Mouse (Mus musculus): Measurements from ENCODE around the gene Gm45753. TPM values are rescaled to one million over a fixed set of nuclear protein-coding genes. Genes with fewer than 3 reads are reported as not detected.

The Gm45753 gene
- polyA plus RNA-seq, 1 experiment from 2014 or later = not detected

GRCm38 (mm10) chr8:45295276-45295675 lies 13.0 kb downstream of the Gm45753 start:
- Histone ChIP-seq H3K27ac (ENCODE audit: low read depth, low read length) (no peak overlapping the region), H3K36me3 (ENCODE audit: control insufficient read depth, insufficient read depth, low read length) (no peaks in the 10 kb centered on the region), H3K4me1 (replicated peaks; ENCODE audit: control insufficient read depth, insufficient read depth, low read length) (no peaks in the 10 kb centered on the region), H3K9me3 (ENCODE audit: control insufficient read depth, low read length) (no peaks in the 10 kb centered on the region), H3K4me2 (replicated peaks; ENCODE audit: low read depth, low read length) (no peak overlapping the region), H3K9ac (ENCODE audit: low read depth, low read length) (no peak overlapping the region), H3K27me3 (ENCODE audit: control insufficient read depth, insufficient read depth, low read length) (no peaks in the 10 kb centered on the region), H3K4me3 (ENCODE audit: low read depth, low read length) (no peak overlapping the region)
- WGBS = 89% methylated on average over 6 of the region's 6 CpGs
- DNase-seq (ENCODE audit: low spot score) (no peak), ATAC-seq (ENCODE audit: low FRiP score) (no peak)

GRCm38 (mm10) chr8:45294687-45295086 lies 13.6 kb downstream of the Gm45753 start, which contains the start of gene Klkb1:
Klkb1 (minus strand) TSS chr8:45294859.
- H3K9ac ChIP-seq (ENCODE audit: low read depth, low read length) = no peak within 1 kb of the TSS
- no peaks in the 10 kb centered on the region for H3K4me1 ChIP-seq (replicated peaks; ENCODE audit: control insufficient read depth, insufficient read depth, low read length)
- H3K27ac ChIP-seq (ENCODE audit: low read depth, low read length) = no peak within 1 kb of the TSS
- H3K36me3 ChIP-seq (ENCODE audit: control insufficient read depth, insufficient read depth, low read length) = no peaks in the 10 kb centered on the region
- H3K4me3 ChIP-seq (ENCODE audit: low read depth, low read length) = no peak within 1 kb of the TSS
- no peak for ATAC-seq (ENCODE audit: low FRiP score)
- no peaks in the 10 kb centered on the region for H3K9me3 ChIP-seq (ENCODE audit: control insufficient read depth, low read length)
- H3K27me3 ChIP-seq (ENCODE audit: control insufficient read depth, insufficient read depth, low read length) = no peaks in the 10 kb centered on the region
- 90% methylated on average over 7 of the region's 7 CpGs for WGBS
- DNase-seq (ENCODE audit: low spot score) = no peak
- no peak within 1 kb of the TSS for H3K4me2 ChIP-seq (replicated peaks; ENCODE audit: low read depth, low read length)

DNA sequence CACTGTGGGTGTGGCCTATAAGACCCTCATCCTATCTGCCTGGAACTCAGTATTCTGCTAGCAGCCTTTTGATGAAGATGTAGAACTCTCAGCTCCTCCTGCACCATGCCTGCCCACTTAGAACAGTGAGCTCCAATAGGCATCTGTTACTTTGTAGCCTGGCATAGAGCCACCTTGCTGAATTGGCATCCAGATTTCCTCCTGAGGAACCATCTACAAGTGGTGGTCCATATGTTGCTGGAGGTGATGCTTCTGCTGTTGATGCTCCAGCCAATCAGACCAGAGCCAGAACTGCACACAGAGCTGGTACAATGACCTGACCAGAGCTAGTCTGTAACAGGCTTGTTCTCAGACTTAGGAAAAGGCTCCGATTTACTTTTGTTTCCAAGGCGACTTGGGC lies 16.5 kb downstream of the Gm45753 start:
- no peaks in the 10 kb centered on the region for H3K4me1 ChIP-seq (replicated peaks; ENCODE audit: control insufficient read depth, insufficient read depth, low read length)
- no peak overlapping the region for H3K4me2 ChIP-seq (replicated peaks; ENCODE audit: low read depth, low read length)
- H3K36me3 ChIP-seq (ENCODE audit: control insufficient read depth, insufficient read depth, low read length) = no peaks in the 10 kb centered on the region
- WGBS = 86% methylated on average over 2 of the region's 2 CpGs
- DNase-seq (ENCODE audit: low spot score) (no peak), ATAC-seq (ENCODE audit: low FRiP score) (no peak)
- H3K4me3 ChIP-seq (ENCODE audit: low read depth, low read length) = no peak overlapping the region
- H3K9me3 ChIP-seq (ENCODE audit: control insufficient read depth, low read length) = no peaks in the 10 kb centered on the region
- no peak overlapping the region for H3K27ac ChIP-seq (ENCODE audit: low read depth, low read length)
- H3K9ac ChIP-seq (ENCODE audit: low read depth, low read length) = no peak overlapping the region
- no peaks in the 10 kb centered on the region for H3K27me3 ChIP-seq (ENCODE audit: control insufficient read depth, insufficient read depth, low read length)

- no peaks in the 10 kb centered on the region for H3K4me1 ChIP-seq (replicated peaks; ENCODE audit: control insufficient read depth, insufficient read depth, low read length)
- no peaks in the 10 kb centered on the region for H3K27me3 ChIP-seq (ENCODE audit: control insufficient read depth, insufficient read depth, low read length)
- H3K9ac ChIP-seq (ENCODE audit: low read depth, low read length) = no peak overlapping the region
- H3K4me2 ChIP-seq (replicated peaks; ENCODE audit: low read depth, low read length) = no peak overlapping the region
- ATAC-seq (ENCODE audit: low FRiP score) = no peak
- no peaks in the 10 kb centered on the region for H3K36me3 ChIP-seq (ENCODE audit: control insufficient read depth, insufficient read depth, low read length)
- H3K9me3 ChIP-seq (ENCODE audit: control insufficient read depth, low read length) = no peaks in the 10 kb centered on the region
- WGBS = 83% methylated on average over 8 of the region's 8 CpGs
- DNase-seq (ENCODE audit: low spot score) = no peak
- H3K27ac ChIP-seq (ENCODE audit: low read depth, low read length) = no peak overlapping the region
- no peak overlapping the region for H3K4me3 ChIP-seq (ENCODE audit: low read depth, low read length)
These were observed 26.6 kb downstream of the Gm45753 start for GRCm38 (mm10) chr8:45281630-45282029.

GRCm38 (mm10) chr8:45277453-45277852 lies 30.8 kb downstream of the Gm45753 start:
- H3K4me1 ChIP-seq (replicated peaks; ENCODE audit: control insufficient read depth, insufficient read depth, low read length) = no peaks in the 10 kb centered on the region

GRCm38 (mm10) chr8:45274317-45274716 lies 33.9 kb downstream of the Gm45753 start:
- H3K36me3 ChIP-seq (ENCODE audit: control insufficient read depth, insufficient read depth, low read length) = no peaks in the 10 kb centered on the region
- no peak overlapping the region for H3K4me3 ChIP-seq (ENCODE audit: low read depth, low read length)
- H3K4me2 ChIP-seq (replicated peaks; ENCODE audit: low read depth, low read length) = no peak overlapping the region
- no peak overlapping the region for H3K9ac ChIP-seq (ENCODE audit: low read depth, low read length)
- no peaks in the 10 kb centered on the region for H3K4me1 ChIP-seq (replicated peaks; ENCODE audit: control insufficient read depth, insufficient read depth, low read length)
- DNase-seq (ENCODE audit: low spot score) (no peak), ATAC-seq (ENCODE audit: low FRiP score) (no peak)
- H3K27me3 ChIP-seq (ENCODE audit: control insufficient read depth, insufficient read depth, low read length) = no peaks in the 10 kb centered on the region
- no peaks in the 10 kb centered on the region for H3K9me3 ChIP-seq (ENCODE audit: control insufficient read depth, low read length)
- 88% methylated on average over 4 of the region's 4 CpGs for WGBS
- no peak overlapping the region for H3K27ac ChIP-seq (ENCODE audit: low read depth, low read length)

More at GRCm38 (mm10) chr8:45277453-45277852, 30.8 kb downstream of the Gm45753 start:
- Histone ChIP-seq H3K27ac (ENCODE audit: low read depth, low read length) (no peak overlapping the region), H3K27me3 (ENCODE audit: control insufficient read depth, insufficient read depth, low read length) (no peaks in the 10 kb centered on the region), H3K4me3 (ENCODE audit: low read depth, low read length) (no peak overlapping the region), H3K36me3 (ENCODE audit: control insufficient read depth, insufficient read depth, low read length) (no peaks in the 10 kb centered on the region), H3K4me2 (replicated peaks; ENCODE audit: low read depth, low read length) (no peak overlapping the region), H3K9ac (ENCODE audit: low read depth, low read length) (no peak overlapping the region), H3K9me3 (ENCODE audit: control insufficient read depth, low read length) (no peaks in the 10 kb centered on the region)
- WGBS = 77% methylated on average over 3 of the region's 3 CpGs
- ATAC-seq (ENCODE audit: low FRiP score) = no peak
- no peak for DNase-seq (ENCODE audit: low spot score)

DNA sequence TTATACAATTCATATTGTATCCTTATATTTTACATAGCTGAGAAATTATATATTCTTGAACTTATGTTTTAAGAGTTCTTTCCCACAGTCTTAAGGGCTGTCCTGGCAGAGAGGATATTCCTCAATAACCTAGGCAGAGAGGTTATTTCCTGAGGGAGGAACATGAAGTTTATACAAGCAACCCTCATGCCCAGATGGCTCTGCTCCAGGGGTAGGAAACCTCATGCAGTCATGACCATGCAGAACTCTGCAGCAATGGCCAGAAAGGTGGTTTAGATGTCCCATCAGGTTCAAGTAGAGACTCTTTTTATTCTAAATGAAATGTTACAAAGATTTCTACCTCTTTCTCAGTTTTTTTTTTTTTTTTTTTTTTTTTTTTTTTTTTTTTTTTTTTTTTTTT lies 39.2 kb downstream of the Gm45753 start:
- DNase-seq (ENCODE audit: low spot score) = no peak

DNA sequence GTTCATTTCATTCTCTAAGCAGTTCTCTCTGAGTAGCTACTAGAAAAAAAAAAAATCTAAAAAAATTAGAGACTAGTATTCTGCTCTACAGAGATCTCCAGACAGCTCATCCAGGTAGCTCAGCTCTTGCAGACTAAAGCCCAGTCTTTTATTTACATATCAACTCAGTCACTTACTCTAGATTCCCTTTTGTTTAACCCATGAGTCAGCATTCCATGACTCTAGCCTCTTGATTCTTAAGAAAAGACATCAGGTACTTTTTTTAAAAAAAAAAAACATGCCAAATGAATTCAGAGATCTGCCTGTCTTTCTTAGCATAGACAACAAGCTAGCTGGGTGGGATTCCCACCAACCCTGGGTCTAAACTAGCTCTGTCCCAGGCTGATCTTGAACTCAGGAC lies 39.8 kb downstream of the Gm45753 start:
- ATAC-seq (ENCODE audit: low FRiP score) (no peak), DNase-seq (ENCODE audit: low spot score) (no peak)
- H3K36me3 ChIP-seq (ENCODE audit: control insufficient read depth, insufficient read depth, low read length) = no peaks in the 10 kb centered on the region
- no peak overlapping the region for H3K4me3 ChIP-seq (ENCODE audit: low read depth, low read length)
- no peak overlapping the region for H3K27ac ChIP-seq (ENCODE audit: low read depth, low read length)
- no peaks in the 10 kb centered on the region for H3K27me3 ChIP-seq (ENCODE audit: control insufficient read depth, insufficient read depth, low read length)
- H3K4me2 ChIP-seq (replicated peaks; ENCODE audit: low read depth, low read length) = no peak overlapping the region
- no peaks in the 10 kb centered on the region for H3K4me1 ChIP-seq (replicated peaks; ENCODE audit: control insufficient read depth, insufficient read depth, low read length)
- H3K9ac ChIP-seq (ENCODE audit: low read depth, low read length) = no peak overlapping the region
- H3K9me3 ChIP-seq (ENCODE audit: control insufficient read depth, low read length) = no peaks in the 10 kb centered on the region

More for the DNA sequence above, 39.2 kb downstream of the Gm45753 start:
- no peaks in the 10 kb centered on the region for H3K9me3 ChIP-seq (ENCODE audit: control insufficient read depth, low read length)
- no peak overlapping the region for H3K27ac ChIP-seq (ENCODE audit: low read depth, low read length)
- no peak overlapping the region for H3K9ac ChIP-seq (ENCODE audit: low read depth, low read length)
- no peaks in the 10 kb centered on the region for H3K36me3 ChIP-seq (ENCODE audit: control insufficient read depth, insufficient read depth, low read length)
- no peak overlapping the region for H3K4me2 ChIP-seq (replicated peaks; ENCODE audit: low read depth, low read length)
- no peaks in the 10 kb centered on the region for H3K4me1 ChIP-seq (replicated peaks; ENCODE audit: control insufficient read depth, insufficient read depth, low read length)
- no peak overlapping the region for H3K4me3 ChIP-seq (ENCODE audit: low read depth, low read length)
- H3K27me3 ChIP-seq (ENCODE audit: control insufficient read depth, insufficient read depth, low read length) = no peaks in the 10 kb centered on the region
- ATAC-seq (ENCODE audit: low FRiP score) = no peak

GRCm38 (mm10) chr8:45267611-45268391 lies 40.5 kb downstream of the Gm45753 start:
- H3K4me2 ChIP-seq (replicated peaks; ENCODE audit: low read depth, low read length) = no peak overlapping the region
- H3K27me3 ChIP-seq (ENCODE audit: control insufficient read depth, insufficient read depth, low read length) = no peaks in the 10 kb centered on the region
- ATAC-seq (ENCODE audit: low FRiP score) (no peak), DNase-seq (ENCODE audit: low spot score) (no peak)
- H3K27ac ChIP-seq (ENCODE audit: low read depth, low read length) = no peak overlapping the region
- no peaks in the 10 kb centered on the region for H3K4me1 ChIP-seq (replicated peaks; ENCODE audit: control insufficient read depth, insufficient read depth, low read length)
- H3K9ac ChIP-seq (ENCODE audit: low read depth, low read length) = no peak overlapping the region
- H3K9me3 ChIP-seq (ENCODE audit: control insufficient read depth, low read length) = no peaks in the 10 kb centered on the region
- WGBS = 93% methylated on average over 4 of the region's 4 CpGs
- no peaks in the 10 kb centered on the region for H3K36me3 ChIP-seq (ENCODE audit: control insufficient read depth, insufficient read depth, low read length)
- H3K4me3 ChIP-seq (ENCODE audit: low read depth, low read length) = no peak overlapping the region
